Mouse (Mus musculus): Measurements from ENCODE around the gene Dpp9. TPM values are rescaled to one million over a fixed set of nuclear protein-coding genes. Genes with fewer than 3 reads are reported as not detected.
A peak's percentile ranks its signal among the peaks of the same experiment; 100 is the strongest.

The Dpp9 gene
- polyA plus RNA-seq, 1 experiment, result 85.6 TPM

- H3K27ac ChIP-seq (ENCODE audit: control insufficient read depth, insufficient read depth, low read length), result no peak overlapping the region
- H3K36me3 ChIP-seq (ENCODE audit: control insufficient read depth, insufficient read depth, low read length), result peaks cover 58% of the 10 kb centered on the region
- DNase-seq, result no peak
- no peaks in the 10 kb centered on the region for H3K27me3 ChIP-seq (ENCODE audit: control insufficient read depth, insufficient read depth, low read length)
- TF ChIP-seq POLR2A (IDR thresholded peaks at IDR 0.05; ENCODE audit: control insufficient read depth, extremely low read depth, insufficient read depth, low read length, poor library complexity) (no peak), CTCF (IDR thresholded peaks at IDR 0.05; ENCODE audit: borderline replicate concordance, control insufficient read depth, extremely low read depth, insufficient read depth, low read length, poor library complexity) (no peak)
- no peak overlapping the region for H3K4me3 ChIP-seq (ENCODE audit: control insufficient read depth, insufficient read depth, low read length)
- no peaks in the 10 kb centered on the region for H3K4me1 ChIP-seq (replicated peaks; ENCODE audit: control insufficient read depth, insufficient read depth, low read length)
- WGBS, result 94% methylated on average over 6 of the region's 6 CpGs
Measured at GRCm38 (mm10) chr17:56206986-56207674, 11.6 kb downstream of the Dpp9 start.

DNA sequence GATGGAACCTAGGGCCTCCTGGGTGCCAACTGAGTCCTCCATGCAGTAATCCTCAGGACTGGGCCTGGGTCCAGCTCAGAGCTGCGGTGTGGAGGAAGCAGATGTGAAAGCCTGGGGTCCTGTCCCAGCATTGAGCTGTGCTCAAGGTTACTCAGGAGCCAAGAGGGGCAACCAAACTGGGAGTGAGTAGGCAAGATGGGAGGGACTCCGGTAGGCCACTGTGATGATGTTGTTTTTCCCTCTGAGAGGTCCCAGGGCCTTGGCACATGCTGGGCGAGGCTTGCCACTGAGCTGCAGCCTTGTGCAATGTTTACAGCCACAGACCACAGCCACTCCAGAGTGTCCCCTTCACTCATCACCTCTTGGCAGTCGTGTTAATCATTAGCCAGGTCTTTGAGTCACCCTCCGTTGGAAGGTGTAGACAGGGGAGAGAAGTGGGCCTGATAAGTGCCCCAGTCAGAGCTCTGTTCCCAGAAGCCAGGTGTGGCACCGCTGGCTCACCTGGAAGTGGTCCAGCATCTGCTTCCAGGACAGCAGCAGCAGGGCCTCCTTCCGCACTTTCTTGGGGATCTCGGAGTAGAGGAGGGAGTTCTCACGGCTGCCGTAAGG is 12.3 kb downstream of the Dpp9 start:
- 97% methylated on average over 10 of the region's 10 CpGs for WGBS
- Histone ChIP-seq H3K27ac (ENCODE audit: control insufficient read depth, insufficient read depth, low read length) (no peak overlapping the region), H3K36me3 (ENCODE audit: control insufficient read depth, insufficient read depth, low read length) (peaks cover 56% of the 10 kb centered on the region)

GRCm38 (mm10) chr17:56203729-56204128 is 15.0 kb downstream of the Dpp9 start:
- Histone ChIP-seq H3K27me3 (ENCODE audit: control insufficient read depth, insufficient read depth, low read length) (no peaks in the 10 kb centered on the region), H3K4me3 (ENCODE audit: control insufficient read depth, insufficient read depth, low read length) (no peak overlapping the region), H3K27ac (ENCODE audit: control insufficient read depth, insufficient read depth, low read length) (no peak overlapping the region), H3K36me3 (ENCODE audit: control insufficient read depth, insufficient read depth, low read length) (peaks cover 49% of the 10 kb centered on the region), H3K4me1 (replicated peaks; ENCODE audit: control insufficient read depth, insufficient read depth, low read length) (no peaks in the 10 kb centered on the region)
- no peak for TF ChIP-seq CTCF (IDR thresholded peaks at IDR 0.05; ENCODE audit: borderline replicate concordance, control insufficient read depth, extremely low read depth, insufficient read depth, low read length, poor library complexity)
- WGBS, result 77% methylated on average over 3 of the region's 3 CpGs
- no peak for DNase-seq

More for the DNA sequence above, 12.3 kb downstream of the Dpp9 start:
- Histone ChIP-seq H3K4me3 (ENCODE audit: control insufficient read depth, insufficient read depth, low read length) (no peak overlapping the region), H3K27me3 (ENCODE audit: control insufficient read depth, insufficient read depth, low read length) (no peaks in the 10 kb centered on the region), H3K4me1 (replicated peaks; ENCODE audit: control insufficient read depth, insufficient read depth, low read length) (no peaks in the 10 kb centered on the region)
- TF ChIP-seq CTCF (IDR thresholded peaks at IDR 0.05; ENCODE audit: borderline replicate concordance, control insufficient read depth, extremely low read depth, insufficient read depth, low read length, poor library complexity) (no peak), POLR2A (IDR thresholded peaks at IDR 0.05; ENCODE audit: control insufficient read depth, extremely low read depth, insufficient read depth, low read length, poor library complexity) (no peak)
- no peak for DNase-seq

GRCm38 (mm10) chr17:56202476-56202875 is 16.2 kb downstream of the Dpp9 start:
- Histone ChIP-seq H3K36me3 (ENCODE audit: control insufficient read depth, insufficient read depth, low read length) (peaks cover 59% of the 10 kb centered on the region), H3K27ac (ENCODE audit: control insufficient read depth, insufficient read depth, low read length) (no peak overlapping the region), H3K4me3 (ENCODE audit: control insufficient read depth, insufficient read depth, low read length) (no peak overlapping the region), H3K4me1 (replicated peaks; ENCODE audit: control insufficient read depth, insufficient read depth, low read length) (no peaks in the 10 kb centered on the region), H3K27me3 (ENCODE audit: control insufficient read depth, insufficient read depth, low read length) (no peaks in the 10 kb centered on the region)
- WGBS, result 98% methylated on average over 8 of the region's 8 CpGs
- no peak for DNase-seq
- TF ChIP-seq POLR2A (IDR thresholded peaks at IDR 0.05; ENCODE audit: control insufficient read depth, extremely low read depth, insufficient read depth, low read length, poor library complexity) (no peak), CTCF (IDR thresholded peaks at IDR 0.05; ENCODE audit: borderline replicate concordance, control insufficient read depth, extremely low read depth, insufficient read depth, low read length, poor library complexity) (0 out of 2 replicates have a peak, but pooled peaks have one; percentile 19)

GRCm38 (mm10) chr17:56201642-56202041 is 17.1 kb downstream of the Dpp9 start:
- Histone ChIP-seq H3K36me3 (ENCODE audit: control insufficient read depth, insufficient read depth, low read length) (peaks cover 57% of the 10 kb centered on the region), H3K4me1 (replicated peaks; ENCODE audit: control insufficient read depth, insufficient read depth, low read length) (no peaks in the 10 kb centered on the region), H3K4me3 (ENCODE audit: control insufficient read depth, insufficient read depth, low read length) (no peak overlapping the region), H3K27ac (ENCODE audit: control insufficient read depth, insufficient read depth, low read length) (no peak overlapping the region), H3K27me3 (ENCODE audit: control insufficient read depth, insufficient read depth, low read length) (no peaks in the 10 kb centered on the region)
- WGBS, result 81% methylated on average over 3 of the region's 3 CpGs
- no peak for DNase-seq
- no peak for TF ChIP-seq CTCF (IDR thresholded peaks at IDR 0.05; ENCODE audit: borderline replicate concordance, control insufficient read depth, extremely low read depth, insufficient read depth, low read length, poor library complexity)
- no peak for TF ChIP-seq POLR2A (IDR thresholded peaks at IDR 0.05; ENCODE audit: control insufficient read depth, extremely low read depth, insufficient read depth, low read length, poor library complexity)

- Histone ChIP-seq H3K36me3 (ENCODE audit: control insufficient read depth, insufficient read depth, low read length) (peaks cover 47% of the 10 kb centered on the region), H3K4me1 (replicated peaks; ENCODE audit: control insufficient read depth, insufficient read depth, low read length) (no peaks in the 10 kb centered on the region), H3K27me3 (ENCODE audit: control insufficient read depth, insufficient read depth, low read length) (no peaks in the 10 kb centered on the region), H3K27ac (ENCODE audit: control insufficient read depth, insufficient read depth, low read length) (no peak overlapping the region), H3K4me3 (ENCODE audit: control insufficient read depth, insufficient read depth, low read length) (no peak overlapping the region)
- 93% methylated on average over 9 of the region's 9 CpGs for WGBS
- no peak for TF ChIP-seq POLR2A (IDR thresholded peaks at IDR 0.05; ENCODE audit: control insufficient read depth, extremely low read depth, insufficient read depth, low read length, poor library complexity)
- no peak for TF ChIP-seq CTCF (IDR thresholded peaks at IDR 0.05; ENCODE audit: borderline replicate concordance, control insufficient read depth, extremely low read depth, insufficient read depth, low read length, poor library complexity)
- DNase-seq, result no peak
Measured at GRCm38 (mm10) chr17:56200586-56200985, 18.1 kb downstream of the Dpp9 start.

Measured in thymus, adult 2 months (tissue).